Mouse (Mus musculus): Measurements from ENCODE around the gene Nubpl. TPM values are rescaled to one million over a fixed set of nuclear protein-coding genes. Genes with fewer than 3 reads are reported as not detected.

Nubpl gene
- polyA plus RNA-seq, 1 experiment from 2014 or later = 18.9 TPM

GRCm38 (mm10) chr12:52268131-52268530 is 170.6 kb downstream of the Nubpl start:
- no peak overlapping the region for H3K4me2 ChIP-seq (replicated peaks; ENCODE audit: low read depth, low read length)
- no peak overlapping the region for H3K4me3 ChIP-seq (ENCODE audit: low read length)
- no peaks in the 10 kb centered on the region for H3K4me1 ChIP-seq (ENCODE audit: control insufficient read depth, insufficient read depth, low read length)
- no peaks in the 10 kb centered on the region for H3K9me3 ChIP-seq (ENCODE audit: control insufficient read depth, low read length)
- no peaks in the 10 kb centered on the region for H3K27me3 ChIP-seq (ENCODE audit: control insufficient read depth, insufficient read depth, low read length)
- H3K27ac ChIP-seq (ENCODE audit: low read depth, low read length) = no peak overlapping the region
- ATAC-seq (ENCODE audit: low FRiP score, low TSS enrichment) = no peak
- no peaks in the 10 kb centered on the region for H3K36me3 ChIP-seq (ENCODE audit: control insufficient read depth, insufficient read depth, low read length)
- WGBS = 94% methylated on average over 2 of the region's 2 CpGs
- H3K9ac ChIP-seq (ENCODE audit: low read depth, low read length) = no peak overlapping the region

- no peaks in the 10 kb centered on the region for H3K4me1 ChIP-seq (ENCODE audit: control insufficient read depth, insufficient read depth, low read length)
- no peak overlapping the region for H3K4me3 ChIP-seq (ENCODE audit: low read length)
- 71% methylated on average over 1 of the region's 1 CpGs for WGBS
- no peaks in the 10 kb centered on the region for H3K36me3 ChIP-seq (ENCODE audit: control insufficient read depth, insufficient read depth, low read length)
- H3K27me3 ChIP-seq (ENCODE audit: control insufficient read depth, insufficient read depth, low read length) = no peaks in the 10 kb centered on the region
- H3K9ac ChIP-seq (ENCODE audit: low read depth, low read length) = no peak overlapping the region
- H3K9me3 ChIP-seq (ENCODE audit: control insufficient read depth, low read length) = no peaks in the 10 kb centered on the region
- no peak overlapping the region for H3K4me2 ChIP-seq (replicated peaks; ENCODE audit: low read depth, low read length)
- no peak overlapping the region for H3K27ac ChIP-seq (ENCODE audit: low read depth, low read length)
- no peak for ATAC-seq (ENCODE audit: low FRiP score, low TSS enrichment)
These were observed 175.3 kb downstream of the Nubpl start for GRCm38 (mm10) chr12:52272828-52273227.

GRCm38 (mm10) chr12:52276320-52276719 is 178.8 kb downstream of the Nubpl start:
- Histone ChIP-seq H3K27ac (ENCODE audit: low read depth, low read length) (no peak overlapping the region), H3K4me2 (replicated peaks; ENCODE audit: low read depth, low read length) (no peak overlapping the region), H3K36me3 (ENCODE audit: control insufficient read depth, insufficient read depth, low read length) (no peaks in the 10 kb centered on the region), H3K9ac (ENCODE audit: low read depth, low read length) (no peak overlapping the region), H3K4me1 (ENCODE audit: control insufficient read depth, insufficient read depth, low read length) (no peaks in the 10 kb centered on the region), H3K9me3 (ENCODE audit: control insufficient read depth, low read length) (no peaks in the 10 kb centered on the region), H3K27me3 (ENCODE audit: control insufficient read depth, insufficient read depth, low read length) (no peaks in the 10 kb centered on the region), H3K4me3 (ENCODE audit: low read length) (no peak overlapping the region)
- ATAC-seq (ENCODE audit: low FRiP score, low TSS enrichment) = no peak
- WGBS = 38% methylated on average over 1 of the region's 1 CpGs

- no peak overlapping the region for H3K4me3 ChIP-seq (ENCODE audit: low read length)
- H3K36me3 ChIP-seq (ENCODE audit: control insufficient read depth, insufficient read depth, low read length) = no peaks in the 10 kb centered on the region
- no peak overlapping the region for H3K4me2 ChIP-seq (replicated peaks; ENCODE audit: low read depth, low read length)
- no peak for ATAC-seq (ENCODE audit: low FRiP score, low TSS enrichment)
- 71% methylated on average over 1 of the region's 1 CpGs for WGBS
- no peak overlapping the region for H3K27ac ChIP-seq (ENCODE audit: low read depth, low read length)
- no peaks in the 10 kb centered on the region for H3K27me3 ChIP-seq (ENCODE audit: control insufficient read depth, insufficient read depth, low read length)
- H3K9me3 ChIP-seq (ENCODE audit: control insufficient read depth, low read length) = no peaks in the 10 kb centered on the region
- H3K4me1 ChIP-seq (ENCODE audit: control insufficient read depth, insufficient read depth, low read length) = no peaks in the 10 kb centered on the region
- H3K9ac ChIP-seq (ENCODE audit: low read depth, low read length) = no peak overlapping the region
These were observed 183.7 kb downstream of the Nubpl start for GRCm38 (mm10) chr12:52281232-52281631.

- no peaks in the 10 kb centered on the region for H3K9me3 ChIP-seq (ENCODE audit: control insufficient read depth, low read length)
- no peaks in the 10 kb centered on the region for H3K36me3 ChIP-seq (ENCODE audit: control insufficient read depth, insufficient read depth, low read length)
- H3K27ac ChIP-seq (ENCODE audit: low read depth, low read length) = no peak overlapping the region
- H3K4me2 ChIP-seq (replicated peaks; ENCODE audit: low read depth, low read length) = no peak overlapping the region
- H3K4me1 ChIP-seq (ENCODE audit: control insufficient read depth, insufficient read depth, low read length) = peaks cover 6% of the 10 kb centered on the region; the same call in 1 of the 2 replicates
- ATAC-seq (ENCODE audit: low FRiP score, low TSS enrichment) = no peak
- H3K4me3 ChIP-seq (ENCODE audit: low read length) = no peak overlapping the region
- no peaks in the 10 kb centered on the region for H3K27me3 ChIP-seq (ENCODE audit: control insufficient read depth, insufficient read depth, low read length)
- no peak overlapping the region for H3K9ac ChIP-seq (ENCODE audit: low read depth, low read length)
These were observed 186.9 kb downstream of the Nubpl start for GRCm38 (mm10) chr12:52284471-52284870.

- no peak for ATAC-seq (ENCODE audit: low FRiP score, low TSS enrichment)
- 88% methylated on average over 3 of the region's 3 CpGs for WGBS
- no peaks in the 10 kb centered on the region for H3K27me3 ChIP-seq (ENCODE audit: control insufficient read depth, insufficient read depth, low read length)
These were observed 189.3 kb downstream of the Nubpl start for GRCm38 (mm10) chr12:52286802-52287201.

GRCm38 (mm10) chr12:52288537-52288936 is 191.0 kb downstream of the Nubpl start:
- no peak overlapping the region for H3K27ac ChIP-seq (ENCODE audit: low read depth, low read length)
- ATAC-seq (ENCODE audit: low FRiP score, low TSS enrichment) = peak; percentile 62; the same call in 1 of the 2 replicates
- H3K36me3 ChIP-seq (ENCODE audit: control insufficient read depth, insufficient read depth, low read length) = no peaks in the 10 kb centered on the region
- no peak overlapping the region for H3K9ac ChIP-seq (ENCODE audit: low read depth, low read length)
- H3K4me3 ChIP-seq (ENCODE audit: low read length) = no peak overlapping the region
- no peaks in the 10 kb centered on the region for H3K9me3 ChIP-seq (ENCODE audit: control insufficient read depth, low read length)
- peaks cover 6% of the 10 kb centered on the region; the same call in 1 of the 2 replicates for H3K4me1 ChIP-seq (ENCODE audit: control insufficient read depth, insufficient read depth, low read length)
- H3K4me2 ChIP-seq (replicated peaks; ENCODE audit: low read depth, low read length) = no peak overlapping the region
- H3K27me3 ChIP-seq (ENCODE audit: control insufficient read depth, insufficient read depth, low read length) = no peaks in the 10 kb centered on the region
- 57% methylated on average over 4 of the region's 4 CpGs for WGBS

More at GRCm38 (mm10) chr12:52286802-52287201, 189.3 kb downstream of the Nubpl start:
- no peak overlapping the region for H3K9ac ChIP-seq (ENCODE audit: low read depth, low read length)
- no peaks in the 10 kb centered on the region for H3K9me3 ChIP-seq (ENCODE audit: control insufficient read depth, low read length)
- no peak overlapping the region for H3K4me3 ChIP-seq (ENCODE audit: low read length)
- no peak overlapping the region for H3K27ac ChIP-seq (ENCODE audit: low read depth, low read length)
- H3K4me1 ChIP-seq (ENCODE audit: control insufficient read depth, insufficient read depth, low read length) = peaks cover 6% of the 10 kb centered on the region; the same call in 1 of the 2 replicates
- no peak overlapping the region for H3K4me2 ChIP-seq (replicated peaks; ENCODE audit: low read depth, low read length)
- no peaks in the 10 kb centered on the region for H3K36me3 ChIP-seq (ENCODE audit: control insufficient read depth, insufficient read depth, low read length)

- ATAC-seq (ENCODE audit: low FRiP score, low TSS enrichment) = no peak
- 68% methylated on average over 11 of the region's 11 CpGs for WGBS
- H3K4me3 ChIP-seq (ENCODE audit: low read length) = no peak overlapping the region
These were observed 191.5 kb downstream of the Nubpl start for GRCm38 (mm10) chr12:52288941-52289567.

GRCm38 (mm10) chr12:52289594-52289993 is 192.1 kb downstream of the Nubpl start:
- Histone ChIP-seq H3K9me3 (ENCODE audit: control insufficient read depth, low read length) (no peaks in the 10 kb centered on the region), H3K4me1 (ENCODE audit: control insufficient read depth, insufficient read depth, low read length) (peaks cover 6% of the 10 kb centered on the region; the same call in 1 of the 2 replicates), H3K9ac (ENCODE audit: low read depth, low read length) (no peak overlapping the region), H3K4me2 (replicated peaks; ENCODE audit: low read depth, low read length) (no peak overlapping the region), H3K36me3 (ENCODE audit: control insufficient read depth, insufficient read depth, low read length) (no peaks in the 10 kb centered on the region), H3K27me3 (ENCODE audit: control insufficient read depth, insufficient read depth, low read length) (no peaks in the 10 kb centered on the region), H3K4me3 (ENCODE audit: low read length) (no peak overlapping the region), H3K27ac (ENCODE audit: low read depth, low read length) (no peak overlapping the region)
- 66% methylated on average over 10 of the region's 10 CpGs for WGBS
- ATAC-seq (ENCODE audit: low FRiP score, low TSS enrichment) = no peak

More at GRCm38 (mm10) chr12:52288941-52289567, 191.5 kb downstream of the Nubpl start:
- H3K27ac ChIP-seq (ENCODE audit: low read depth, low read length) = no peak overlapping the region
- H3K4me2 ChIP-seq (replicated peaks; ENCODE audit: low read depth, low read length) = no peak overlapping the region
- H3K4me1 ChIP-seq (ENCODE audit: control insufficient read depth, insufficient read depth, low read length) = peaks cover 6% of the 10 kb centered on the region; the same call in 1 of the 2 replicates
- no peaks in the 10 kb centered on the region for H3K9me3 ChIP-seq (ENCODE audit: control insufficient read depth, low read length)
- no peak overlapping the region for H3K9ac ChIP-seq (ENCODE audit: low read depth, low read length)
- no peaks in the 10 kb centered on the region for H3K36me3 ChIP-seq (ENCODE audit: control insufficient read depth, insufficient read depth, low read length)
- no peaks in the 10 kb centered on the region for H3K27me3 ChIP-seq (ENCODE audit: control insufficient read depth, insufficient read depth, low read length)
